Mouse (Mus musculus) hindbrain, embryonic 14.5 days (tissue): ENCODE measurements around the gene Spns1. TPM values are rescaled to one million over a fixed set of nuclear protein-coding genes. Genes with fewer than 3 reads are reported as not detected.

Experiments used
- ATAC-seq: fragments of 200-750 bp; cut with Nextera tagmentation; 2 replicates; pipeline ENCODE4 v1.8.0; 2017; ENCODE audit warnings: moderate number of reproducible peaks, mild to moderate bottlenecking, moderate TSS enrichment, moderate library complexity; ENCODE audit not compliant: low FRiP score
- DNase-seq: peaks from one replicate; pipeline ENCODE4 v3.0.0-alpha.2; 2015; ENCODE audit warnings: low spot score
- H3K27ac ChIP-seq: fragments of 300-500 bp; sonication (generic); 2 replicates; pipeline ENCODE4 v1.5.1; 2014; ENCODE audit warnings: mild to moderate bottlenecking, moderate library complexity
- H3K27me3 ChIP-seq: fragments of 300-500 bp; sonication (generic); 2 replicates; pipeline ENCODE4 v1.6.1; 2014; ENCODE audit warnings: mild to moderate bottlenecking, low read length, mixed read lengths; ENCODE audit not compliant: control insufficient read depth, insufficient read depth
- H3K36me3 ChIP-seq: fragments of 300-500 bp; sonication (generic); replicated peaks from 2 replicates; pipeline ENCODE4 v1.6.1; 2014; ENCODE audit not compliant: control insufficient read depth, insufficient read depth
- H3K4me1 ChIP-seq: fragments of 300-500 bp; sonication (generic); replicated peaks from 2 replicates; pipeline ENCODE4 v1.6.1; 2014; ENCODE audit warnings: antibody characterized with exemption, low read length, mixed read lengths; ENCODE audit not compliant: control insufficient read depth, insufficient read depth
- H3K4me2 ChIP-seq: fragments of 300-500 bp; sonication (generic); replicated peaks from 2 replicates; pipeline ENCODE4 v1.6.1; 2014; ENCODE audit warnings: mild to moderate bottlenecking, moderate library complexity
- H3K4me3 ChIP-seq: fragments of 300-500 bp; sonication (generic); replicated peaks from 2 replicates; pipeline ENCODE4 v1.5.1; 2014; ENCODE audit warnings: mild to moderate bottlenecking, low read length
- H3K9ac ChIP-seq: fragments of 300-500 bp; sonication (generic); 2 replicates; pipeline ENCODE4 v1.6.1; 2014
- H3K9me3 ChIP-seq: fragments of 300-500 bp; sonication (generic); 2 replicates; pipeline ENCODE4 v1.6.1; 2016; ENCODE audit warnings: low read length; ENCODE audit not compliant: control insufficient read depth
- WGBS: fragments of 180-500 bp; shearing (Covaris S2); extraction: QIAGEN DNeasy Blood & Tissue Kit; methylation state at CpG from one replicate; pipeline ENCODE4 v1.1.7; 2014; 5-methylcytosine and 5-hydroxymethylcytosine counted together
- polyA plus RNA-seq: library from polyadenylated mRNA; unstranded; fragments of >200 nt; fragmentation: Nextera tagmentation; extraction: Ambion mirVana; gene quantifications from 2 replicates; pipeline ENCODE4 v1.2.1, GENCODE M21; 2014

The Spns1 gene
- polyA plus RNA-seq, 1 experiment from 2014 or later, result 64.5 TPM

- no peak for DNase-seq
- Histone ChIP-seq H3K9ac (peak overlapping the region; percentile 75), H3K27me3 (no peaks in the 10 kb centered on the region), H3K4me1 (peaks cover 13% of the 10 kb centered on the region), H3K27ac (peak overlapping the region; percentile 43; the same call in 1 of the 2 replicates), H3K9me3 (no peaks in the 10 kb centered on the region), H3K4me2 (peak overlapping the region; percentile 98), H3K36me3 (peaks cover 25% of the 10 kb centered on the region), H3K4me3 (peak overlapping the region; percentile 77)
- 2% methylated on average over 27 of the region's 27 CpGs for WGBS
- ATAC-seq, result peak; percentile 78
Measured at GRCm38 (mm10) chr7:126376903-126377277, 360 bp downstream of the Spns1 start.

GRCm38 (mm10) chr7:126375012-126375411 lies 2.2 kb downstream of the Spns1 start:
- 78% methylated on average over 5 of the region's 5 CpGs for WGBS
- ATAC-seq (no peak), DNase-seq (no peak)
- H3K36me3 ChIP-seq, result peaks cover 44% of the 10 kb centered on the region
- no peak overlapping the region for H3K9ac ChIP-seq
- H3K27me3 ChIP-seq, result no peaks in the 10 kb centered on the region
- H3K4me2 ChIP-seq, result no peak overlapping the region
- peaks cover 13% of the 10 kb centered on the region for H3K4me1 ChIP-seq
- no peaks in the 10 kb centered on the region for H3K9me3 ChIP-seq
- no peak overlapping the region for H3K4me3 ChIP-seq
- H3K27ac ChIP-seq, result no peak overlapping the region

- no peak overlapping the region for H3K27ac ChIP-seq
- H3K9me3 ChIP-seq, result no peaks in the 10 kb centered on the region
- DNase-seq, result no peak
- H3K4me1 ChIP-seq, result peaks cover 13% of the 10 kb centered on the region
- WGBS, result 89% methylated on average over 6 of the region's 6 CpGs
- H3K27me3 ChIP-seq, result no peaks in the 10 kb centered on the region
- ATAC-seq, result no peak
- peaks cover 49% of the 10 kb centered on the region for H3K36me3 ChIP-seq
- no peak overlapping the region for H3K4me3 ChIP-seq
- no peak overlapping the region for H3K9ac ChIP-seq
- no peak overlapping the region for H3K4me2 ChIP-seq
Measured at GRCm38 (mm10) chr7:126374526-126374925, 2.7 kb downstream of the Spns1 start.

GRCm38 (mm10) chr7:126373007-126373406 lies 4.2 kb downstream of the Spns1 start:
- no peak for ATAC-seq

GRCm38 (mm10) chr7:126369393-126369792 lies 7.9 kb downstream of the Spns1 start, which contains the start of gene Lat:
TSS of gene Lat (minus strand) at chr7:126369570.
- Histone ChIP-seq H3K4me2 (no peak within 1 kb of the TSS), H3K9me3 (no peaks in the 10 kb centered on the region), H3K27ac (no peak within 1 kb of the TSS), H3K4me1 (no peaks in the 10 kb centered on the region), H3K9ac (no peak within 1 kb of the TSS), H3K4me3 (no peak within 1 kb of the TSS), H3K27me3 (no peaks in the 10 kb centered on the region), H3K36me3 (peaks cover 59% of the 10 kb centered on the region)
- 87% methylated on average over 13 of the region's 13 CpGs for WGBS
- ATAC-seq, result no peak
- DNase-seq, result no peak

More at GRCm38 (mm10) chr7:126373007-126373406, 4.2 kb downstream of the Spns1 start:
- Histone ChIP-seq H3K36me3 (peaks cover 53% of the 10 kb centered on the region), H3K9ac (no peak overlapping the region), H3K4me1 (peaks cover 8% of the 10 kb centered on the region), H3K27ac (no peak overlapping the region), H3K27me3 (no peaks in the 10 kb centered on the region), H3K4me3 (no peak overlapping the region), H3K4me2 (no peak overlapping the region), H3K9me3 (no peaks in the 10 kb centered on the region)
- DNase-seq, result no peak
- 84% methylated on average over 9 of the region's 9 CpGs for WGBS

- no peaks in the 10 kb centered on the region for H3K27me3 ChIP-seq
- H3K9ac ChIP-seq, result no peak overlapping the region
- 89% methylated on average over 8 of the region's 8 CpGs for WGBS
- H3K9me3 ChIP-seq, result no peaks in the 10 kb centered on the region
- no peak overlapping the region for H3K4me3 ChIP-seq
- H3K36me3 ChIP-seq, result peaks cover 59% of the 10 kb centered on the region
- no peak for ATAC-seq
- H3K4me2 ChIP-seq, result no peak overlapping the region
- no peak overlapping the region for H3K27ac ChIP-seq
- H3K4me1 ChIP-seq, result no peaks in the 10 kb centered on the region
- DNase-seq, result no peak
Measured at GRCm38 (mm10) chr7:126368367-126368766, 8.9 kb downstream of the Spns1 start.

- H3K4me3 ChIP-seq, result no peak overlapping the region
- no peak overlapping the region for H3K27ac ChIP-seq
- H3K9me3 ChIP-seq, result no peaks in the 10 kb centered on the region
- DNase-seq, result no peak
- peaks cover 53% of the 10 kb centered on the region for H3K36me3 ChIP-seq
- WGBS, result 88% methylated on average over 10 of the region's 10 CpGs
- no peak for ATAC-seq
- no peaks in the 10 kb centered on the region for H3K4me1 ChIP-seq
- no peaks in the 10 kb centered on the region for H3K27me3 ChIP-seq
- no peak overlapping the region for H3K4me2 ChIP-seq
- H3K9ac ChIP-seq, result no peak overlapping the region
Measured at GRCm38 (mm10) chr7:126367636-126368035, 9.6 kb downstream of the Spns1 start.

GRCm38 (mm10) chr7:126363038-126363437 lies 14.2 kb downstream of the Spns1 start:
- DNase-seq, result no peak
- no peak overlapping the region for H3K9ac ChIP-seq
- peaks cover 17% of the 10 kb centered on the region; the same call in 1 of the 2 replicates for H3K36me3 ChIP-seq
- no peaks in the 10 kb centered on the region for H3K4me1 ChIP-seq
- WGBS, result 85% methylated on average over 6 of the region's 6 CpGs
- H3K4me2 ChIP-seq, result no peak overlapping the region
- no peak overlapping the region for H3K4me3 ChIP-seq
- H3K27me3 ChIP-seq, result no peaks in the 10 kb centered on the region
- H3K27ac ChIP-seq, result no peak overlapping the region
- no peak for ATAC-seq
- no peaks in the 10 kb centered on the region for H3K9me3 ChIP-seq

- DNase-seq (no peak), ATAC-seq (no peak)
- H3K27me3 ChIP-seq, result no peaks in the 10 kb centered on the region
- H3K9ac ChIP-seq, result no peak overlapping the region
- peaks cover 5% of the 10 kb centered on the region; the same call in 1 of the 2 replicates for H3K36me3 ChIP-seq
- no peaks in the 10 kb centered on the region for H3K9me3 ChIP-seq
- no peak overlapping the region for H3K4me3 ChIP-seq
- 70% methylated on average over 13 of the region's 13 CpGs for whole genome bisulfite sequencing
- H3K27ac ChIP-seq, result no peak overlapping the region
- no peak overlapping the region for H3K4me2 ChIP-seq
- no peaks in the 10 kb centered on the region for H3K4me1 ChIP-seq
Measured at GRCm38 (mm10) chr7:126359049-126359448, 18.2 kb downstream of the Spns1 start.

- 94% methylated on average over 9 of the region's 9 CpGs for WGBS
Measured at GRCm38 (mm10) chr7:126358413-126358812, 18.8 kb downstream of the Spns1 start.

More at GRCm38 (mm10) chr7:126358413-126358812, 18.8 kb downstream of the Spns1 start:
- no peak overlapping the region for H3K27ac ChIP-seq
- DNase-seq (no peak), ATAC-seq (no peak)
- H3K4me3 ChIP-seq, result no peak overlapping the region
- H3K27me3 ChIP-seq, result no peaks in the 10 kb centered on the region
- no peaks in the 10 kb centered on the region for H3K9me3 ChIP-seq
- H3K36me3 ChIP-seq, result no peaks in the 10 kb centered on the region
- no peaks in the 10 kb centered on the region for H3K4me1 ChIP-seq
- H3K4me2 ChIP-seq, result no peak overlapping the region
- H3K9ac ChIP-seq, result no peak overlapping the region
